Mouse (Mus musculus) liver, adult 10 weeks (tissue): ENCODE measurements around the gene Phlda1. TPM values are rescaled to one million over a fixed set of nuclear protein-coding genes. Genes with fewer than 3 reads are reported as not detected.

ENCODE experiments used
- polyA plus RNA-seq: library from polyadenylated mRNA; stranded (reverse); fragments of 350-450 nt; fragmentation: Illumina TruSeq; extraction: RNeasy Lipid Tissue Mini Kit (QIAGEN cat#74804); gene quantifications from one replicate; pipeline ENCODE4 v1.2.3, GENCODE M21; 2014; ENCODE audit warnings: low read depth, low replicate concordance

Phlda1 gene
- polyA plus RNA-seq: 91.1 TPM

GRCm38 (mm10) chr10:111506101-111506925 lies at the start of gene Phlda1:
Phlda1 (plus strand) TSS chr10:111506286.

GRCm38 (mm10) chr10:111472686-111473510 lies 33.2 kb upstream of the Phlda1 start, which contains the start of gene Nap1l1:
Nap1l1 (plus strand) TSS chr10:111473223.

Other genes starting within 250 kb of the Phlda1 start
- gene Bbs10, start 207.6 kb upstream of the Phlda1 start, polyA plus RNA-seq: 6.5 TPM
- gene Nap1l1, start 33.1 kb upstream of the Phlda1 start, polyA plus RNA-seq: 129 TPM